Mouse (Mus musculus) v-Abl transformed pro-B cells (cell line): ENCODE measurements around the gene Usp12.

Source experiments
- in situ Hi-C, 2 experiments: fragments of 400-800 bp; cut with MboI; formaldehyde crosslinking; loops; one replicate each; pipeline ENCODE4 v1.15.1; 2025; ENCODE audit not compliant: unreplicated experiment in 2 of 2

The Usp12 gene

DNA sequence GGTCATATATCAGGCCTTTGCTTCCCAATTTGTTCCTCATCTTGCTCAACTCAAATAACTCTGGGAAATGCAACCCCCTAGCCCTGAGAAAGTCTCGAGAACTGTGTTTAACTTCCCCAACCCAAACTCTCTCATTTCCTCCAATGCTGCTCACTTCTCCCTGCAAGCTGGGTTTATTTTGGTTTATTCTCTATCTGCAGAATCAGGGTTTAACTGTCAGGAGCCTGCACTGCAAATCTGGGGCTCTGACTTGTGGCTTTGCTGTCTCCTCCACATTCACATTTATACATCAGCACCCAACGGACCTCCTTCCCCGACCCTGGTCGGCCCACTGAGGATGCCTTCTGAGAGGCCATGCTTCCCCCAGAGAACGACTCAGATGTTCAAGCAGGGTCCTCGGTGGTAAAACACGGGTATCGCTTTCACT lies 11.2 kb upstream of the Usp12 start:
- in situ Hi-C loops: no loop called here

DNA sequence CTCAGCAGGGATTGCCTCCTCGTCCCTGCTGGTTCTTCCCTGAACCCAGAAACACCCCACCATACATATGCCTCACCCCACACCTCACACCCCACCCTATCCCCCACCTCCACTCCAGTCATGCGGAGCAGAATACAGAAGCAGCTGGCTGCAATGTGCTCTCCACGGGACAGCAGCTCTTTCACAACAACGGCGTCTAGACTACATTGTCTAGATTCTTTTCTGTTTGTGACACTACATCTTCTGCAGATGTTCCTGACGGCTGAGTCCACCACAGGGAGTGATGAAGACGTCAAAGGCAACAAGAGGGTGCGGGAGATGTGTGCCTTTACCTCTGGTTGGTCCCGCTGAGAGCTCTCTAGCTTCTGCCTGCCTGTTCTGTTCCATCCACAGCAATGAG lies 3.2 kb upstream of the Usp12 start:
- in situ Hi-C loops: no loop called here

DNA sequence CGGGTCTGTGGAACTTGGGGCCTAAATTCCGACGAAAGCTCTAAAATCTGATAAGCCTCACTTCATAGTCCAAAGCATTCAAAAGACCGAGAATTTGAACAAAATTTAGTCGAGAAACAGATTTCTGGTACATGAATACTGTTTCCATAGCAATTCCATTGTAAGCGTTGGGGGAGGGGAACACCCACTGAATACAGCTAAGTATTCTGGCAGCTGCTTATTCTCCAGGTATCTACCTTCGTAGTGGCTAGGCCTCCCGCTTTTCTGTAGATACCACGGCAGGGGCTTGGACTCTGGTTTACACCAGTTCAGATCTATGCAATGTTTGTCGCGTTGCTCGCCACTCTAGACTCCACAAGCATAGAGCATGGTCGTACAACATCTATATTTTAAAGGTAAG lies 922 bp upstream of the Usp12 start:
- in situ Hi-C loops: no loop called here

DNA sequence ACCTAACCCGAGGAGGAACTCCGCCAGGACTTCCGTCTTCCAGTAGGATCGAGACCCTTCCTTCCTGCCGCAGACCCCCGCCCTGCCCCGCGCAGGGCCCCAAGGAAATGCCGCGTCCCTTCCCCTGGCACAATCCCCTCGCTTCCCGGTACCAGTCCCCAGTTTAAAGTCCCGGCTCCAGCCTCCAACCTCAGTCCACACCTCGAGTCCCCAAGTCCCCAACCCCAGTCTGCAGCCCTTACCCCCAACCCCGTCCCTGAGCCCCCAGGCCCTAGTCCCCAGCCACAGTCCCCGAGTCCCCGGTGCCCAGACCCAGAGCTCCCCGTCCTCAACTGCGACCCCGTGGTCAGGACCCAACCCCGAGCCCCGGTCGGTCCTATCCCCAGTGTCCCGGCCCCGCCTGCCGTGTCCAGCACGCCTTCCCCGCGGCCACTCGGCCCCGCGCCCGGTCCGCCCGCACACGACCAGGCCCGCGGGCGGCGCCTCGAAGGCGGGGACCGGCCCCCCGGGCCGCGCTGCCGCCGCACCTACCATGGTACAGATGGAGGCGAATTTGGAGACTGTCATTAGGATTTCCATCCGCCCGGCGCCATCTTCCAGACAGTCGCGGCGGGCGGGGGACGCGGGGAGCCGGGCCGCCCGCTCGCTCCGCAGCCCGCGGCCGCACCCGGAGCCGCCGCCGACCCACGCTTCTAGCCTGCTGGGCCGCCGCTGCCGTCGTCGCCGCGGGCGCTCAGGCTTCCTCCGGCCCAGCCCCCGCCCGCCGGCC lies 538 bp downstream of the Usp12 start:
- in situ Hi-C loops: loop anchor here in 1 of 2 experiments (5.0 kb wide), 1 partner anchor 87 kb away; no protein-coding TSS in a partner anchor

DNA sequence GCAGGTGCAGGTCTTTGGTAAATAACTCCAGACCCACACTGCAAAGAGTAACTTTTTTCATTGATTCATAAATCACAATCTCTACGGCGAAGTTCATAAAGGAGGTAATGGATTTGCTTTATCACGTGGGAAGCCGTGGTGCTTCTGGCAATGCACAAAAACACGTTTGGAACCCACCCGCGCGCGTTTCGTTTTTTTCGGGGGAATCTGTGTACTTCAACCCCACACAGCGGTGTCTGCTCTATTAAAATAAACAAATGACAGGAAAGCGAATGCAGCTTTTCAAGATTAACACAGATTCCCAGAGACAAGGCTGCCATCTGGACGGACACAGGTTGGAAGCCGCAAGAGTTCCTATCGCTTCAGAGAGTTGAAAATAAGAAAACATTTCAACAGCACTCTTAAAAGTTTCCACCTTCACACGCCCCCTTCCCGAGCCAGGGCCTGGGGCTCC lies 1.1 kb downstream of the Usp12 start:
- in situ Hi-C loops: loop anchor here in 1 of 2 experiments (5.0 kb wide), 1 partner anchor 86 kb away; no protein-coding TSS in a partner anchor

DNA sequence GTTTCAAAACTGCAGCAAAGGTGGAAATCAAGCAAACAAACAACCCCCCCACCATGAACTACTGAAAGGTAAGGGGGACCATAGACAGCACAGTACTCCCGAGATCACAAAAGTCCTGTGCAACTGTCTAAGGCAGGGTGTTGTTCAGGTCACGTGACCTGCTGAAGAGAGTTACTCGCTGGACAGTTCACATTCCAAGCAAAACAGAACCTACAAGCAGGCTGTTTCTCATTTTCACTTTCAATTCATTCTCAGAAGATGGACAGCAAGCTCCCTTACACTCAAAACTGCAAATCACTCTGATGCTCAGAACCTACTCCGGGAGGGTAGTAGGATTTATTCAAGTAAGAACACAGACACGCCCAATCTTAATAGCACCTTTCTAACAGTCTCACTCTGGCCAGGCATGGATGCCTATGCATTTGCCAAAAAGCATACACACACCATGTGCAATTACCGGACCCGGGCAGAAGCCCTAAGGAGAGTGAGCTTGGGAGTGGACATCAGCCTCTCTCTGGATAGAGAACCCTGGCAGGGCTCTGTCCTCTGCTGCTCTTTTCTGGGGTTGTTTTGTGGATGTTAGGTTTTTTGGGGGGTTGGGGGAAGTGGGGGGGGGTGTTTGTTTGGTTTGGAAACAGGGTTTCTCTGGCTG lies 2.5 kb downstream of the Usp12 start:
- in situ Hi-C loops: loop anchor here in 1 of 2 experiments (5.0 kb wide), 1 partner anchor 85 kb away; no protein-coding TSS in a partner anchor

DNA sequence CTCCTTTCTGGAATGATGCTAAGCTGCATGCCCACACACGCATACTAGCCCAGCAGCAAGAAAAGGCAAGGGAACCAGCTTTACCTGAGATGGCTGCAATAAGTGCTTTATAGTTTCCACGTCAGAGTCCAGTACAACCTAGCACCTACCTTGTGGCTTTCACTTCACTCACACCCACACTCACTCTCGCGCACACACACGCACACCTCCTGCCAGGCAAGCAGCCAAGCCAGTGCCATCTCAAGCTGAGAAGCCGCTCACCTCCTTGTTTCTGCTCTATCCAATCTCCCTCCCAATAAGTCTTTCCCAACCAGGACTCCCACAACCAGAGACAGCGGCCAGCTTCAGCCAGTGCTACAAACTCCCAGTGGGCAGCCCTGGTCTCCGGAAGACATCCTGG lies 3.9 kb downstream of the Usp12 start:
- in situ Hi-C loops: loop anchor here in 1 of 2 experiments (5.0 kb wide), 1 partner anchor 84 kb away; no protein-coding TSS in a partner anchor

DNA sequence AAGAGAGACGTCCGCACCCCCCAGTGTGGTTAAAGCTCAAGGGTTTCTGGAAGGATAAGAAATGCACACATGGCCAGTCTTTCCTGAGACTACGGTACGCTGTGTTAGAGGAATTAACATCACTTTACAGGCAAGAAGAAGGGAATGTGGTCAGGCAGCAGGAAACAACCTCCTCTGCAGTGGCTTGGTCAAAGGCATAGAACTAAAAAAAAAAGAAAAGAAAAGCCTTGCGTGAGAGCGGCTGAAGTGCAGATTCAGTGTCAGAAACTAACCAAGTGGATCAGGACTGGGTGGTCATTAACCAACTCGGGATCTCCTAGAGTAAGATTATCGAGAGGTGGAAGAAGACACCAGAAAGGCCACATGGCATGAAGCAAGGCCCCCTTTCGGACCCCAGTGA lies 5.4 kb downstream of the Usp12 start:
- in situ Hi-C loops: no loop called here

DNA sequence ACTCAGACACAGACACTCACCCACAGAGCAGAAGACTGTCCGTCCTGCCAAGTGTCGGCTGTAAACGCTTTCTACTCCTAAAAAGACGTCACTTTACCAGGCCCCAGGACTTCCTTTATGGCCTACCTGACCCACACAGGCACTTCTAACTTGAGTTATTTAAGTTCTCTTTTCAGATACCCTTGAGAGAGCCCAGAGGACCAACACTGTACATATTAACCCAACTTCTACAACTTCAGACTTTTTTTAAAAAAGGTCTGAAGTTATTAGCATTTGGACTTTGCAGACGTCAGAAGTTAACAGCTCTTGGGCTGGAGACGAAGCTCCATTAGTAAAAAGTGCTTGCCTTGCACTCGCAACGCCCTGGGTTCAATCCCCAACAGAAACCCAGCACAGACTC lies 8.7 kb downstream of the Usp12 start:
- in situ Hi-C loops: no loop called here

DNA sequence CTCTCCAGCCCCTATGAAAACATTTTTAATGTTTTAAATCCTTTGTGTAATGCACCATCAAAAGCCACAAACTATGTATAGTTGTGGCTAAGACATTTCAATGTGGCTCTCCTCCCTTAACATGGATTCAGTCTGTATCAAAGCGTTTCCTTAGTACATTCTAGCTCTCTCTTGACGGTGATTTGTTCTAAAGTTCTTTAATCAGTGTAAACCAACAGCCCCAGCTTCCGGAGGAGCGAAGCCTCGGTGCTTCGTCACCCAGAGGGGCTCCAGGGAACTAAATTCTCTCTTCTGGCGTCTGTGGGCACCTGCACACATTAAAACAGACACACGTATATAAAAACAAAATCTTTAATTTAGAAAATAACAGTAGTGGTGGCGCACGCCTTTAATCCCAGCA lies 10.9 kb downstream of the Usp12 start:
- in situ Hi-C loops: no loop called here

DNA sequence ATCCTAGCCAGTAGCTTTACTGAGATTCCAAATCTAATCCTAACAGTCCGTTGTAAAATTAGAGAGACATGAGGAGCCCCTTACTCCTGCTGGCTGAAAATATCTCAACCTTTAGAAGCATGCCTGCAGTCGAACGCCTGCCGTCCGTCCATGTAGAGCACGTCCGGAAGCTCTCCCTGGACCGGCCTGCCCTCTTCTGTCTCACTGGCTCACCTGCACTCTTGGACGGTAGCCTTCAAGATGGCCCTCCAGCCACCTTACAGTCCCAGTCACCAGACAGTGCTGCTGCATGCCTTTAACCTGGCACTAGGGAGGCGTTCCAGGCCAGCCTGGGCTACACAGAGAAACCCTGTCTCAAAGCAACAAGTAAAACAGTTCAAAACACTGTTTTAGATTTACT lies 11.5 kb downstream of the Usp12 start:
- in situ Hi-C loops: no loop called here

DNA sequence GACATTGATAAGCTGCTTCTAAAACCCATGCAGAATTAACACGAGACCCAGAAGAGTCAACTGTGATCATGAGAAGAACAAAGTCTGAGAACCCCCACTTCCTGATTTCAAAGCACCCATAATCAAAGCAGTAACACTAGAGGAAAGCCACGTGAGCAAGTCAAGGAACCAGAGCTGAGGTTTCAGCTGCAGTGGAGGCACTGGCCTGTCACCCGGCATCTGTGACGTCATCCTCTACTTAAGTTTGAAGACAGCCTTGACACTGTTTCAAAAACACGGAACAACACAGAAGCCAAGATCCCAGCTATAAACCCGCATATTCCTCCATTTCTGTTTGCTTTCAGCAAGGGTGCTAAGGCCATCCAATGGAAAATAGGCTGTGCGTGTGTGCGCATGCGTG lies 13.1 kb downstream of the Usp12 start:
- in situ Hi-C loops: no loop called here

DNA sequence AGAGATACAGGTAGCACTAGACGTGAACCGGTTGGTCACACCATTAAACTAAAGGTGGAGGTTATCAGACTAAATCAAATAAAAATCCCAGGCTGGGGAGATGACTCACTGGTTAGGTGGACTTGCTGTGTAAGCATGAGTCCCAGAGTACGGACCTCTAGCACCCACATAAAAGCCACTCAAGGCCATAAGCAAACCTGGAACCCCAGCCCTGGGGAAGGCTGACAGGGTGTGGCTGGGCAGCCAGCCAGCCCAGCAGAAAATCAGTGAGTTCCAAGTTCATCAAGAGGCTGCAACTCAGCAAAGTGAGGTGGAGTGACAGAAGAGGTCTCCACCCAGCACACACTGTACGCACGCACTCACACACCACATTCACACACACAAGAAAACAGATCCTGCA lies 14.9 kb downstream of the Usp12 start:
- in situ Hi-C loops: no loop called here

DNA sequence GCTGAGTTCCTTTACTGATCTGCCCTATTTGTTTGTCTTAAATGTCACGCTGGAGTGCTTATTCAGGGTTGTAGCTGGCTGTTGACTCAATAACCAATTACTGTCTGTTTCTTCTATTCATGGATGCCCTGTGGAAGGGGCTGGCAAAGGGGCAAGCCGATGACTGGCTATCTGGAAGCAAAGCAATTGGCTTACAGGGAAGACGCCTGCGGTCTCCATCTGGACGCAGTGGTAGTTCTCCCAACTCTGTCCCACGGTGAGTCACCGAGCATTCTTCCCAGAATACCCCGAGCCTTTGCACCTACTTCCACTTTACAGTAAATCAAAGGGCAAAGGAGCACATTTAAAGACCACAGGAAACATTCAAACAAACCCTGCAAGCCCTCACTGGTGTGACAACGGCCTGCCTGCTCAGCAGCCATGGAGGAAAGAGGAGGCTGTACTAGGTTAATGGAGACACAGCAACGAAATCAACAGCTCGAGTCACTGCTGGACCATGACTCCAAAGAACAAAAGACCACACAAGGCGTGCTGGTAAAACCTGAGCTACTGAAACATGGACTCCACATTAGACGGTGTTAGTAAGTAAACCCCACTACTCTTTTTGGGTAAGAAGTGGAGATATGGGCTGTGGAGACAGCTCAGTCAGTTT lies 17.7 kb downstream of the Usp12 start:
- in situ Hi-C loops: no loop called here

DNA sequence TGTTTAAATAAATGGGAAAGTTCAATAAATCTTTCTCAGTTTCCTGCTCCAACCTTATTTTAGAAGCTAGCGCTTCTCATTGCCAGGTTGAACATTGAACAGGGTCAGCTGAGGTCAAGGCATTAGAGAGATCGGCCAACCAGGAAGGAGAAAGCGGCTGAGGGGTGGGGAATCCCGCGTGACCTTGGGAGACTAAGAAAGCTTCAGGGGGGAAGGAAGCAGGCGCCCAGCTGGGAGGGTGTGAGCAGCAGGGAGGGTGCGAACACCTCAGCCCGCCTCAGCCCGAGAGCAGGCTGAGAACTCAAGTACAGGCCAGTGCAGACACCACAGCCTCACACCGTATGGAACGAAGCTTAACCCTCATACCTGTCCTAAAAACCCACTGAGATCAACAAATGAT lies 22.8 kb downstream of the Usp12 start:
- in situ Hi-C loops: no loop called here

DNA sequence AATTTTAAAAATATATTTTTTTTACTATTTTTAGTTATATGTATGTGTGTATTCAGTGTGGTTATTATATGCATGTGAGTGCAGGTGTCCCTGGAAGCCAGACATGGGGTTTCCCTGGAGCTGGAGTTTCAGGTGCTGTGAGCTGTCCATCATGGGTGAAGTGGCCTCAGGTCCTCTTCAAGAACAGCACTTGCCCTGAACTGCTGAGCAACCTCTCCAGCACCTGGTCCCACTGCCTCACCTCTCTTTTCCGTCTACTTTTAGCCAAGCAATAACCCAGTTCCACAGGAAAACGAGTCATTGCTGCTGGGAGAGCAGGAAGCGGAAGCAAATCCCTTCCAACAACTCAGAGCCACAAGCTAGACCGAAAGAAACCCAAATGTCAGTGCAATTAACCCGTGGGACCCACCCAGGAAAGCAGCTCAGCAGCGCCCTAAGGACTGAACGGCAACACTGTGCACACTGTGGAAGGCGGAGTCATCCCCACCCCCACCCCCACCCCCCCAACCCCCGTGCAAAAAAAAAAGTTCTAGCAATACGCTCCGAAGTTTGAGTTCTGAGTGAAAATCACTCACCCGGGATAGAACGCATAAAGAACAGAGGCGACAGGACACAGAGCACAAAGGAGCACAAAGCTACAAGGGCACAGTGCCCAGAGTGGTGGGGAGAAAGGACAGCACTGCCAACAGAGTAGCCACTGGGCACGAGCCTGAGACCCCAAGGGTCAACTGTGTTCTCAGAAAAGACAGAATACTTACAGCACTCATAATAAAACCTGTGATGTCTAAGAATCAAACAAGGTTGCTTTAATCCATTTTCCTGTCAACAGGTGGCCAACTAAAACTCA lies 24.6 kb downstream of the Usp12 start:
- in situ Hi-C loops: no loop called here

DNA sequence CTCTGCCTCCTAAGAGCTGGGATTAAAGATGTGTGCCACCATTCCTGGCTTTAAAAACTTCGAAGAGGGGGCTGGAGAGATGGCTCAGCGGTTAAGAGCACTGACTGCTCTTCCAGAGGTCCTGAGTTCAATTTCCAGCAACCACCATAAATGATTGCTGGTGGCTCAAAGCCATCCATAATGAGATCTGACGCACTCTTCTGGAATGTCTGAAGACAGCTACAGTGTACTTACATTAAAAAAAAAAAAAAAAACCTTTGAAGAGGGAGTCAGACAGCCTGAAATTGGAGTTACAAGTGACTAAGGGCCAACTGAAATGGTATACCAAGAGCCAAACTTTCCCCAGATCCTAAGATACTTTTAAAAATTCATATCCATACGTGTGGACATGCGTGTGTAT lies 29.0 kb downstream of the Usp12 start:
- in situ Hi-C loops: no loop called here

DNA sequence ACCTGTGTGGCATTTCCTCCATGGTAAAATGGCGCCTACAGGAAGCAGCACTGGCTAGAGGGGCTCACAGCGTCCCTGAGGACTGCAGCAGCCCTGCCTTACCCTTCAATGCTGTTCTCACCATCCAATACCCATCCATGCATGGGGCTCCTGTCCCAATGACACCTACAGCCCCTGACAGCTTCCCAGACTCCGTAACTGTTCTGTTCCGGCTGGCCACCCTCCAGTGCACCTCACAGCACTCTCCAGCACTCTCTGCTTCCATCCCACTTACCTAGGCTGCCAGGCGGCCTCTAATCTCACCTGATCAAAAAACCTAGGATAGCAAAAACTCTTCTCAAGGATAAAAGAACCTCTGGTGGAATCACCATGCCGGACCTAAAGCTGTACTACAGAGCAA lies 35.6 kb downstream of the Usp12 start:
- in situ Hi-C loops: no loop called here

DNA sequence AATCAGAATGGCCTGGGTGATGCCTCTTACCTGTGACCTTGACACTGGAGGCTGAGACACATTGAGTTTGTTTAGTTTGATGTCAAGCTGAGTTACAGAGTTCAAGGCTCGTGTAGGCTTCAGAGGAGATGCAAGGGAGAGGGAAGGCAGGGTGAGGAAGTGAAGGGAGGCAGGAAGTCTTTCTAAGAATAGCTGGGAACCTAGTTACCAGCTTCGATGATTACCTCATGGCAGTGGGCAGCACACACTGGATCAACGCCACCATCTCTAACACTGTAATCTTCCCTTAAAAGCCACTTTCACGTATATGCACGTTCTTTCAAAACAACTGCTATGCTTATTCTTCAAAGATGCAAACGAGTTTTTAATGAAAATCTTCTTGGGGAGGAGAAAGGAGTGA lies 36.9 kb downstream of the Usp12 start:
- in situ Hi-C loops: no loop called here

DNA sequence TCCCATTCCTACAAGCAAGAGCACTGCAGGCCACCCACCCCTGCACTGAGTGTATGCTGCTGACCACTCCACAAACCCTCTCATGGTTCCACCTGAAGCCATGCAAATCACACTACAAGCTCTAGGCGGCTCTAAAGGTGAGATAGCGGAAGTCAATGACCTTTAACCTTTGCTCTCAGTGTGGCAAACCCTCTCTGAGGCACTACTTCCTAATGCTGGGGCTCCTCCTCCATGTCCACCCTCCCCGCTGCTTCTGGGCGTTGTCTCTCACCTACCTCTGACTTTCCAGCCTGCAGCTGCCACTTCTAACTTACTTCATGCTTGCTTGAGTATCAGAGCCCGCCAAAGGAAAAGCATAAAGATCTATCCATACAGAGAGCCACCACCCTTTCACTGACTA lies 37.5 kb downstream of the Usp12 start:
- in situ Hi-C loops: no loop called here

DNA sequence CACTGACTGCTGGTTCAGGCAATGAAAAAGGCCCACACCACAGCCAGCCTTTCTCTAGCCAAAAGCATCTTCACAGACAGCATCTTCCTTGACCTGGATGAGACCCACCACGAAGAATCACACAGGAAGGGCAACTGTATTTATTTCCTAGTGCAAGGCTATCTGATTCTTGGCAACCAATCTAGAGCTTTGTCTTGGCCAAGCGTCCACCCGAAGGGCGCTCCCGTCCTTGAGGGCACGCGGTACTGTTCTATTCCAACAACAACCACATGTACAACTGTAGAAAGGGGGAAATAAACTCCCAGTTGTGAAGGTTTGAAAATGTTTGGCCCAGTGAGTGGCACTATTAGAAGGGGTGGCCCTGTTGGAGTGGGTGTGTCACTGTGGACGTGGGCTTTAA lies 41.6 kb downstream of the Usp12 start:
- in situ Hi-C loops: no loop called here
